Mouse (Mus musculus): Measurements from ENCODE around the gene Slc9b1. TPM values are rescaled to one million over a fixed set of nuclear protein-coding genes. Genes with fewer than 3 reads are reported as not detected.

Gene Slc9b1
- polyA plus RNA-seq, 1 experiment, result not detected

- no peak overlapping the region for H3K4me3 ChIP-seq
- TF ChIP-seq SRF (IDR thresholded peaks at IDR 0.05; ENCODE audit: control insufficient read depth, insufficient read length, low read depth), result no peak
- no peak for TF ChIP-seq E2F4 (IDR thresholded peaks at IDR 0.05; ENCODE audit: insufficient read depth)
- TF ChIP-seq USF1 (IDR thresholded peaks at IDR 0.05; ENCODE audit: low read depth), result no peak
- no peak for TF ChIP-seq POLR2A (IDR thresholded peaks at IDR 0.05; ENCODE audit: insufficient read length, low read depth)
- no peaks in the 10 kb centered on the region for H3K36me3 ChIP-seq (ENCODE audit: control insufficient read depth, insufficient read depth)
Measured at GRCm38 (mm10) chr3:135328560-135328959, 19.3 kb upstream of the Slc9b1 start.

GRCm38 (mm10) chr3:135332691-135333090 lies 15.1 kb upstream of the Slc9b1 start:
- Histone ChIP-seq H3K4me2 (ENCODE audit: low read depth) (no peak overlapping the region), H3ac (ENCODE audit: control insufficient read depth, insufficient read length) (no peak overlapping the region), H3K27me3 (ENCODE audit: control insufficient read depth, insufficient read depth, insufficient read length) (no peaks in the 10 kb centered on the region), H3K79me2 (ENCODE audit: control insufficient read depth, insufficient read depth) (no peaks in the 10 kb centered on the region), H3K36me3 (ENCODE audit: control insufficient read depth, insufficient read depth) (no peaks in the 10 kb centered on the region), H3K4me3 (no peak overlapping the region)
- TF ChIP-seq POLR2A (IDR thresholded peaks at IDR 0.05; ENCODE audit: insufficient read length, low read depth) (no peak), SRF (IDR thresholded peaks at IDR 0.05; ENCODE audit: control insufficient read depth, insufficient read length, low read depth) (no peak), USF1 (IDR thresholded peaks at IDR 0.05; ENCODE audit: low read depth) (no peak), TCF3 (IDR thresholded peaks at IDR 0.05; ENCODE audit: insufficient read length, low read depth) (no peak), MYOG (IDR thresholded peaks at IDR 0.05; ENCODE audit: control insufficient read depth in 1 of 3, insufficient read depth in 1 of 3, insufficient read length in 2 of 3, low read depth in 2 of 3) (no peak), POLR2AphosphoS2 (IDR thresholded peaks at IDR 0.05; ENCODE audit: insufficient read length, low read depth) (no peak), MYOD1 (IDR thresholded peaks at IDR 0.05; ENCODE audit: control insufficient read depth in 1 of 3, insufficient read length in 2 of 3, low read depth in 2 of 3) (no peak), TCF12 (IDR thresholded peaks at IDR 0.05; ENCODE audit: insufficient read depth, poor library complexity, severe bottlenecking) (no peak), E2F4 (IDR thresholded peaks at IDR 0.05; ENCODE audit: insufficient read depth) (no peak), REST (IDR thresholded peaks at IDR 0.05; ENCODE audit: insufficient read depth, insufficient read length) (no peak), CEBPB (IDR thresholded peaks at IDR 0.05; ENCODE audit: insufficient read depth, poor library complexity, severe bottlenecking) (no peak), MAX (IDR thresholded peaks at IDR 0.05; ENCODE audit: low read depth) (no peak)

More at GRCm38 (mm10) chr3:135328560-135328959, 19.3 kb upstream of the Slc9b1 start:
- Histone ChIP-seq H3K27me3 (ENCODE audit: control insufficient read depth, insufficient read depth, insufficient read length) (no peaks in the 10 kb centered on the region), H3ac (ENCODE audit: control insufficient read depth, insufficient read length) (no peak overlapping the region), H3K4me2 (ENCODE audit: low read depth) (no peak overlapping the region), H3K79me2 (ENCODE audit: control insufficient read depth, insufficient read depth) (no peaks in the 10 kb centered on the region)

GRCm38 (mm10) chr3:135333763-135334162 lies 14.1 kb upstream of the Slc9b1 start:
- TF ChIP-seq POLR2A (IDR thresholded peaks at IDR 0.05; ENCODE audit: insufficient read length, low read depth) (no peak), TCF12 (IDR thresholded peaks at IDR 0.05; ENCODE audit: insufficient read depth, poor library complexity, severe bottlenecking) (no peak), E2F4 (IDR thresholded peaks at IDR 0.05; ENCODE audit: insufficient read depth) (no peak), TCF3 (IDR thresholded peaks at IDR 0.05; ENCODE audit: insufficient read length, low read depth) (no peak), MYOD1 (IDR thresholded peaks at IDR 0.05; ENCODE audit: control insufficient read depth in 1 of 3, insufficient read length in 2 of 3, low read depth in 2 of 3) (no peak), CEBPB (IDR thresholded peaks at IDR 0.05; ENCODE audit: insufficient read depth, poor library complexity, severe bottlenecking) (no peak), MAX (IDR thresholded peaks at IDR 0.05; ENCODE audit: low read depth) (no peak), POLR2AphosphoS2 (IDR thresholded peaks at IDR 0.05; ENCODE audit: insufficient read length, low read depth) (no peak), REST (IDR thresholded peaks at IDR 0.05; ENCODE audit: insufficient read depth, insufficient read length) (no peak), SRF (IDR thresholded peaks at IDR 0.05; ENCODE audit: control insufficient read depth, insufficient read length, low read depth) (no peak), USF1 (IDR thresholded peaks at IDR 0.05; ENCODE audit: low read depth) (no peak), MYOG (IDR thresholded peaks at IDR 0.05; ENCODE audit: control insufficient read depth in 1 of 3, insufficient read depth in 1 of 3, insufficient read length in 2 of 3, low read depth in 2 of 3) (no peak)
- H3K36me3 ChIP-seq (ENCODE audit: control insufficient read depth, insufficient read depth), result no peaks in the 10 kb centered on the region
- H3K4me3 ChIP-seq, result no peak overlapping the region
- no peaks in the 10 kb centered on the region for H3K79me2 ChIP-seq (ENCODE audit: control insufficient read depth, insufficient read depth)
- no peaks in the 10 kb centered on the region for H3K27me3 ChIP-seq (ENCODE audit: control insufficient read depth, insufficient read depth, insufficient read length)
- H3ac ChIP-seq (ENCODE audit: control insufficient read depth, insufficient read length), result no peak overlapping the region
- H3K4me2 ChIP-seq (ENCODE audit: low read depth), result no peak overlapping the region

- H3ac ChIP-seq (ENCODE audit: control insufficient read depth, insufficient read length), result no peak overlapping the region
- no peaks in the 10 kb centered on the region for H3K27me3 ChIP-seq (ENCODE audit: control insufficient read depth, insufficient read depth, insufficient read length)
- no peak for TF ChIP-seq MYOD1 (IDR thresholded peaks at IDR 0.05; ENCODE audit: control insufficient read depth in 1 of 3, insufficient read length in 2 of 3, low read depth in 2 of 3)
- no peak for TF ChIP-seq POLR2A (IDR thresholded peaks at IDR 0.05; ENCODE audit: insufficient read length, low read depth)
- no peak for TF ChIP-seq SRF (IDR thresholded peaks at IDR 0.05; ENCODE audit: control insufficient read depth, insufficient read length, low read depth)
- no peak for TF ChIP-seq POLR2AphosphoS2 (IDR thresholded peaks at IDR 0.05; ENCODE audit: insufficient read length, low read depth)
- H3K4me3 ChIP-seq, result no peak overlapping the region
- no peaks in the 10 kb centered on the region for H3K36me3 ChIP-seq (ENCODE audit: control insufficient read depth, insufficient read depth)
- no peak overlapping the region for H3K4me2 ChIP-seq (ENCODE audit: low read depth)
- H3K79me2 ChIP-seq (ENCODE audit: control insufficient read depth, insufficient read depth), result no peaks in the 10 kb centered on the region
Measured at GRCm38 (mm10) chr3:135349022-135349421, 1.2 kb downstream of the Slc9b1 start.

GRCm38 (mm10) chr3:135351857-135352256 lies 4.0 kb downstream of the Slc9b1 start:
- H3K27me3 ChIP-seq (ENCODE audit: control insufficient read depth, insufficient read depth, insufficient read length), result no peaks in the 10 kb centered on the region

More at GRCm38 (mm10) chr3:135351857-135352256, 4.0 kb downstream of the Slc9b1 start:
- no peak overlapping the region for H3ac ChIP-seq (ENCODE audit: control insufficient read depth, insufficient read length)
- no peaks in the 10 kb centered on the region for H3K36me3 ChIP-seq (ENCODE audit: control insufficient read depth, insufficient read depth)
- no peaks in the 10 kb centered on the region for H3K79me2 ChIP-seq (ENCODE audit: control insufficient read depth, insufficient read depth)
- H3K4me2 ChIP-seq (ENCODE audit: low read depth), result no peak overlapping the region
- H3K4me3 ChIP-seq, result no peak overlapping the region
- no peak for TF ChIP-seq POLR2A (IDR thresholded peaks at IDR 0.05; ENCODE audit: insufficient read length, low read depth)

Data from myocyte (in vitro differentiated cells).